Mouse (Mus musculus) forebrain, embryonic 13.5 days (tissue): ENCODE data around the gene Tom1l2. TPM values are rescaled to one million over a fixed set of nuclear protein-coding genes. Genes with fewer than 3 reads are reported as not detected.
A peak's percentile ranks its signal among the peaks of the same experiment; 100 is the strongest.

Experiments
- ATAC-seq: fragments of 200-750 bp; cut with Nextera tagmentation; 2 replicates; pipeline ENCODE4 v1.8.0; 2017
- H3K27ac ChIP-seq: fragments of 300-500 bp; sonication (generic); 2 replicates; pipeline ENCODE4 v1.5.1; 2015; ENCODE audit warnings: inconsistent platforms, mild to moderate bottlenecking, moderate library complexity
- H3K27me3 ChIP-seq: fragments of 300-500 bp; sonication (generic); 2 replicates; pipeline ENCODE4 v1.6.1; 2015; ENCODE audit warnings: mild to moderate bottlenecking, inconsistent platforms
- H3K36me3 ChIP-seq: fragments of 300-500 bp; sonication (generic); 2 replicates; pipeline ENCODE4 v1.6.1; 2015; ENCODE audit warnings: mild to moderate bottlenecking, inconsistent platforms; ENCODE audit not compliant: poor library complexity, severe bottlenecking
- H3K4me1 ChIP-seq: fragments of 300-500 bp; sonication (generic); 2 replicates; pipeline ENCODE4 v1.6.1; 2015; ENCODE audit warnings: inconsistent platforms
- H3K4me2 ChIP-seq: fragments of 300-500 bp; sonication (generic); 2 replicates; pipeline ENCODE4 v1.6.1; 2015; ENCODE audit warnings: inconsistent platforms, mild to moderate bottlenecking, moderate library complexity
- H3K4me3 ChIP-seq: fragments of 300-500 bp; sonication (generic); 2 replicates; pipeline ENCODE4 v1.5.1; 2015; ENCODE audit warnings: mild to moderate bottlenecking, inconsistent platforms
- H3K9ac ChIP-seq: fragments of 300-500 bp; sonication (generic); 2 replicates; pipeline ENCODE4 v1.6.1; 2015; ENCODE audit warnings: mild to moderate bottlenecking, inconsistent platforms
- H3K9me3 ChIP-seq: fragments of 300-500 bp; sonication (generic); replicated peaks from 2 replicates; pipeline ENCODE4 v1.6.1; 2016; ENCODE audit warnings: inconsistent platforms
- WGBS: fragments of 180-500 bp; shearing (Covaris S2); methylation state at CpG from one replicate; pipeline ENCODE4 v1.1.7; 2015; 5-methylcytosine and 5-hydroxymethylcytosine counted together
- polyA plus RNA-seq: library from polyadenylated mRNA; unstranded; fragments of >200 nt; fragmentation: Nextera tagmentation; extraction: Ambion mirVana; gene quantifications from 2 replicates; pipeline ENCODE4 v1.2.1, GENCODE M21; 2015

Tom1l2 gene
- polyA plus RNA-seq, 1 experiment from 2014 or later = 29.7 TPM

GRCm38 (mm10) chr11:60339361-60339760, 13.3 kb downstream of the Tom1l2 start:
- Histone ChIP-seq H3K4me3 (no peak overlapping the region), H3K4me2 (no peak overlapping the region), H3K9ac (no peak overlapping the region), H3K4me1 (peaks cover 3% of the 10 kb centered on the region; the same call in 1 of the 2 replicates), H3K27ac (no peak overlapping the region), H3K9me3 (no peaks in the 10 kb centered on the region), H3K36me3 (peaks cover 4% of the 10 kb centered on the region), H3K27me3 (no peaks in the 10 kb centered on the region)
- ATAC-seq = no peak
- 95% methylated on average over 12 of the region's 12 CpGs for WGBS

- H3K27me3 ChIP-seq = no peaks in the 10 kb centered on the region
- H3K27ac ChIP-seq = no peak overlapping the region
- 73% methylated on average over 4 of the region's 4 CpGs for WGBS
- peaks cover 12% of the 10 kb centered on the region for H3K4me1 ChIP-seq
- no peak overlapping the region for H3K4me2 ChIP-seq
- H3K4me3 ChIP-seq = no peak overlapping the region
- H3K9me3 ChIP-seq = no peaks in the 10 kb centered on the region
- H3K36me3 ChIP-seq = peaks cover 4% of the 10 kb centered on the region
- no peak for ATAC-seq
- no peak overlapping the region for H3K9ac ChIP-seq
Observed at GRCm38 (mm10) chr11:60338291-60338690, 14.4 kb downstream of the Tom1l2 start.

GRCm38 (mm10) chr11:60335771-60336170, 16.9 kb downstream of the Tom1l2 start:
- 36% methylated on average over 2 of the region's 2 CpGs for WGBS
- no peak overlapping the region for H3K4me2 ChIP-seq
- ATAC-seq = no peak
- peaks cover 12% of the 10 kb centered on the region for H3K4me1 ChIP-seq
- H3K27me3 ChIP-seq = no peaks in the 10 kb centered on the region
- no peaks in the 10 kb centered on the region for H3K9me3 ChIP-seq
- no peak overlapping the region for H3K4me3 ChIP-seq
- no peak overlapping the region for H3K27ac ChIP-seq
- no peak overlapping the region for H3K9ac ChIP-seq
- H3K36me3 ChIP-seq = peaks cover 4% of the 10 kb centered on the region; the same call in 1 of the 2 replicates

GRCm38 (mm10) chr11:60334124-60334523, 18.6 kb downstream of the Tom1l2 start:
- Histone ChIP-seq H3K4me1 (peaks cover 12% of the 10 kb centered on the region), H3K4me2 (no peak overlapping the region), H3K4me3 (no peak overlapping the region), H3K27me3 (no peaks in the 10 kb centered on the region), H3K9me3 (no peaks in the 10 kb centered on the region), H3K36me3 (peaks cover 4% of the 10 kb centered on the region; the same call in 1 of the 2 replicates), H3K27ac (no peak overlapping the region), H3K9ac (no peak overlapping the region)
- ATAC-seq = no peak
- 66% methylated on average over 3 of the region's 3 CpGs for WGBS

- H3K4me2 ChIP-seq = no peak overlapping the region
- ATAC-seq = no peak
- 84% methylated on average over 5 of the region's 5 CpGs for WGBS
- H3K9ac ChIP-seq = no peak overlapping the region
- H3K4me3 ChIP-seq = no peak overlapping the region
- peaks cover 12% of the 10 kb centered on the region for H3K4me1 ChIP-seq
- H3K9me3 ChIP-seq = no peaks in the 10 kb centered on the region
- H3K36me3 ChIP-seq = peaks cover 4% of the 10 kb centered on the region; the same call in 1 of the 2 replicates
- no peak overlapping the region for H3K27ac ChIP-seq
- H3K27me3 ChIP-seq = no peaks in the 10 kb centered on the region
Observed at GRCm38 (mm10) chr11:60333461-60333860, 19.2 kb downstream of the Tom1l2 start.

GRCm38 (mm10) chr11:60330551-60330950, 22.2 kb downstream of the Tom1l2 start:
- no peaks in the 10 kb centered on the region for H3K9me3 ChIP-seq
- H3K27me3 ChIP-seq = no peaks in the 10 kb centered on the region
- H3K27ac ChIP-seq = no peak overlapping the region
- no peak overlapping the region for H3K9ac ChIP-seq
- no peak overlapping the region for H3K4me2 ChIP-seq
- H3K4me3 ChIP-seq = no peak overlapping the region
- WGBS = 88% methylated on average over 4 of the region's 4 CpGs
- no peak for ATAC-seq
- H3K36me3 ChIP-seq = no peaks in the 10 kb centered on the region
- H3K4me1 ChIP-seq = peaks cover 9% of the 10 kb centered on the region

- ATAC-seq = no peak
- H3K27me3 ChIP-seq = no peaks in the 10 kb centered on the region
Observed at GRCm38 (mm10) chr11:60323731-60324130, 29.0 kb downstream of the Tom1l2 start.

GRCm38 (mm10) chr11:60321438-60321837, 31.3 kb downstream of the Tom1l2 start:
- H3K27me3 ChIP-seq = no peaks in the 10 kb centered on the region
- H3K4me3 ChIP-seq = no peak overlapping the region
- H3K4me1 ChIP-seq = peaks cover 41% of the 10 kb centered on the region
- WGBS = 89% methylated on average over 2 of the region's 2 CpGs
- ATAC-seq = no peak
- no peaks in the 10 kb centered on the region for H3K36me3 ChIP-seq
- no peak overlapping the region for H3K27ac ChIP-seq
- no peak overlapping the region for H3K9ac ChIP-seq
- H3K4me2 ChIP-seq = no peak overlapping the region
- no peaks in the 10 kb centered on the region for H3K9me3 ChIP-seq

More at GRCm38 (mm10) chr11:60323731-60324130, 29.0 kb downstream of the Tom1l2 start:
- no peak overlapping the region for H3K4me3 ChIP-seq
- no peak overlapping the region for H3K4me2 ChIP-seq
- H3K9me3 ChIP-seq = no peaks in the 10 kb centered on the region
- no peaks in the 10 kb centered on the region for H3K36me3 ChIP-seq
- H3K9ac ChIP-seq = no peak overlapping the region
- H3K4me1 ChIP-seq = peaks cover 18% of the 10 kb centered on the region
- no peak overlapping the region for H3K27ac ChIP-seq

- H3K9me3 ChIP-seq = no peaks in the 10 kb centered on the region
- no peak overlapping the region for H3K9ac ChIP-seq
- ATAC-seq = no peak
- no peak overlapping the region; the same call in 1 of the 2 replicates for H3K27ac ChIP-seq
- no peak overlapping the region for H3K4me2 ChIP-seq
- H3K4me1 ChIP-seq = peaks cover 50% of the 10 kb centered on the region
- WGBS = 81% methylated on average over 8 of the region's 8 CpGs
- H3K36me3 ChIP-seq = no peaks in the 10 kb centered on the region
- H3K4me3 ChIP-seq = no peak overlapping the region
- H3K27me3 ChIP-seq = no peaks in the 10 kb centered on the region
Observed at GRCm38 (mm10) chr11:60320426-60321037, 32.2 kb downstream of the Tom1l2 start.

GRCm38 (mm10) chr11:60319257-60320066, 33.2 kb downstream of the Tom1l2 start:
- WGBS = 72% methylated on average over 10 of the region's 10 CpGs
- Histone ChIP-seq H3K27me3 (no peaks in the 10 kb centered on the region), H3K36me3 (no peaks in the 10 kb centered on the region), H3K4me1 (peaks cover 51% of the 10 kb centered on the region), H3K27ac (peak overlapping the region; percentile 58), H3K4me2 (no peak overlapping the region), H3K9me3 (no peaks in the 10 kb centered on the region), H3K4me3 (no peak overlapping the region), H3K9ac (no peak overlapping the region)
- peak; percentile 45; the same call in 1 of the 2 replicates for ATAC-seq

- Histone ChIP-seq H3K27me3 (no peaks in the 10 kb centered on the region), H3K27ac (peak overlapping the region; percentile 49), H3K4me3 (no peak overlapping the region), H3K4me1 (peaks cover 51% of the 10 kb centered on the region), H3K9ac (no peak overlapping the region), H3K36me3 (no peaks in the 10 kb centered on the region), H3K9me3 (no peaks in the 10 kb centered on the region), H3K4me2 (no peak overlapping the region)
- 0 out of 2 replicates have a peak, but pooled peaks have one; percentile 19 for ATAC-seq
- WGBS = 44% methylated on average over 5 of the region's 5 CpGs
Observed at GRCm38 (mm10) chr11:60318716-60319115, 34.0 kb downstream of the Tom1l2 start.

GRCm38 (mm10) chr11:60317376-60318102, 35.2 kb downstream of the Tom1l2 start:
- no peak overlapping the region for H3K4me3 ChIP-seq
- 80% methylated on average over 7 of the region's 7 CpGs for WGBS
- no peaks in the 10 kb centered on the region for H3K36me3 ChIP-seq
- H3K9me3 ChIP-seq = no peaks in the 10 kb centered on the region
- H3K9ac ChIP-seq = no peak overlapping the region
- H3K4me1 ChIP-seq = peaks cover 57% of the 10 kb centered on the region
- no peak overlapping the region for H3K4me2 ChIP-seq
- no peaks in the 10 kb centered on the region for H3K27me3 ChIP-seq
- no peak for ATAC-seq
- H3K27ac ChIP-seq = peak overlapping the region; percentile 1; the same call in 1 of the 2 replicates
